Mouse (Mus musculus) MEL (cell line): Measurements from ENCODE around the gene Zfp638.
"Not testable (repeated sequence)": the region's sequence is repeated elsewhere in the genome, so short reads cannot be mapped to it uniquely, and the experiment has no call there.

Experiments used
- CHD1 ChIP-seq: IDR thresholded peaks from 2 replicates; pipeline ENCODE4 v1.6.1; 2012; ENCODE audit warnings: low read depth, mild to moderate bottlenecking, inconsistent platforms, low read length, improper control_type of control experiment
- CTCF ChIP-seq, 3 experiments: IDR thresholded peaks in 2 of 3; conservative IDR thresholded peaks in 1 of 3; 2 replicates each; pipeline ENCODE4 v1.5.1; 2011 to 2012; ENCODE audit warnings: low read length in 3 of 3, low read depth in 2 of 3, mild to moderate bottlenecking in 2 of 3, improper control_type of control experiment in 1 of 3, inconsistent platforms in 1 of 3, mixed read lengths in 1 of 3, moderate library complexity in 1 of 3; ENCODE audit not compliant: control insufficient read depth in 1 of 3, insufficient read depth in 1 of 3, poor library complexity in 1 of 3, severe bottlenecking in 1 of 3
- EP300 ChIP-seq, 2 experiments: IDR thresholded peaks; 2 replicates each; pipeline ENCODE4 v1.6.1; 2011; ENCODE audit warnings: improper control_type of control experiment in 2 of 2, low read length in 2 of 2, low read depth in 1 of 2, mild to moderate bottlenecking in 1 of 2
- GABPA ChIP-seq: IDR thresholded peaks from 2 replicates; pipeline ENCODE4 v1.6.1; 2012; ENCODE audit warnings: low read depth, mild to moderate bottlenecking, inconsistent platforms, low read length, improper control_type of control experiment, moderate library complexity
- HCFC1 ChIP-seq: IDR thresholded peaks from 2 replicates; pipeline ENCODE4 v1.6.1; 2012; ENCODE audit warnings: low read depth, mild to moderate bottlenecking, inconsistent platforms, low read length, improper control_type of control experiment, moderate library complexity
- KAT2A ChIP-seq: conservative IDR thresholded peaks from 2 replicates; pipeline ENCODE4 v1.6.1; 2012; ENCODE audit warnings: low read depth, low read length, improper control_type of control experiment, inconsistent platforms
- MEF2A ChIP-seq: IDR thresholded peaks from 2 replicates; pipeline ENCODE4 v1.6.1; 2014; ENCODE audit warnings: low read depth, mild to moderate bottlenecking, inconsistent platforms, low read length, improper control_type of control experiment; ENCODE audit not compliant: poor library complexity, insufficient replicate concordance, severe bottlenecking; ENCODE audit errors: extremely low read depth
- MYB ChIP-seq: IDR thresholded peaks from 2 replicates; pipeline ENCODE4 v1.6.1; 2011; ENCODE audit warnings: mild to moderate bottlenecking, low read depth, low read length, improper control_type of control experiment
- POLR2A ChIP-seq, 2 experiments: IDR thresholded peaks; 2 replicates each; pipeline ENCODE4 v1.6.1; 2011 to 2012; ENCODE audit warnings: low read length in 2 of 2, mild to moderate bottlenecking in 2 of 2, control low read depth in 1 of 2, improper control_type of control experiment in 1 of 2, low read depth in 1 of 2, moderate library complexity in 1 of 2; ENCODE audit not compliant: control insufficient read depth in 1 of 2, insufficient read depth in 1 of 2, poor library complexity in 1 of 2
- USF2 ChIP-seq, 2 experiments: IDR thresholded peaks; 2 replicates each; pipeline ENCODE4 v1.6.1; 2011 to 2012; ENCODE audit warnings: improper control_type of control experiment in 2 of 2, low read length in 2 of 2, borderline replicate concordance in 1 of 2, inconsistent platforms in 1 of 2, low read depth in 1 of 2, mild to moderate bottlenecking in 1 of 2; ENCODE audit not compliant: insufficient read depth in 1 of 2
- ZC3H11A ChIP-seq: IDR thresholded peaks from 2 replicates; pipeline ENCODE4 v1.6.1; 2012; ENCODE audit warnings: low read depth, mild to moderate bottlenecking, inconsistent platforms, low read length, improper control_type of control experiment
- ZMIZ1 ChIP-seq: IDR thresholded peaks from 2 replicates; pipeline ENCODE4 v1.6.1; 2012; ENCODE audit warnings: low read depth, mild to moderate bottlenecking, inconsistent platforms, low read length, improper control_type of control experiment, moderate library complexity

DNA sequence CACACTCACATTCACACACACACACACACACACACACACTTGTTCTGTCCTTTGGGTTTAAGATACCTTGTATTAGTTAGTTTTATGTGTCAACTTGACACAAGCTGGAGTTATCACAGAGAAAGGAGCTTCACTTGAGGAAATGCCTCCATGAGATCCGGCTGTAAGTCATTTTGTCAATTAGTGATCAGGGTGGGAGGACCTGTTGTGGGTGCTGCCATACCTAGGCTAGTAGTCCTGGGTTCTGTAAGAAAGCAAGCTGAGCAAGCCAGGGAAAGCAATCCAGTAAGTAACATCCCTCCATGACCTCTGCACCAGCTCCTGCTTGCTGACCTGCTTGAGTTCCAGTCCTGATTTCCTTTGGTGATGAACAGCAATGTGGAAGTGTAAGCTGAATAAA is 34.5 kb upstream of the Zfp638 start:
- TF ChIP-seq EP300 (IDR thresholded peaks at IDR 0.05; ENCODE audit: low read depth in 1 of 2, low read length in 2 of 2); POLR2A (IDR thresholded peaks at IDR 0.05; ENCODE audit: control insufficient read depth in 1 of 2, insufficient read depth in 1 of 2, low read depth in 1 of 2, low read length in 2 of 2, poor library complexity in 1 of 2); USF2 (IDR thresholded peaks at IDR 0.05; ENCODE audit: borderline replicate concordance in 1 of 2, insufficient read depth in 1 of 2, low read depth in 1 of 2, low read length in 2 of 2); CHD1; CTCF (IDR thresholded peaks at IDR 0.05 in 2 of 3, conservative IDR thresholded peaks at IDR 0.05 in 1 of 3; ENCODE audit: control insufficient read depth in 1 of 3, insufficient read depth in 1 of 3, low read depth in 2 of 3, low read length in 3 of 3, poor library complexity in 1 of 3, severe bottlenecking in 1 of 3); HCFC1; ZMIZ1; GABPA; ZC3H11A; MEF2A; MYB; KAT2A: not testable (repeated sequence)
